Mouse (Mus musculus) brain, embryonic 14.5 days (tissue): ENCODE results near the gene Ube2l3.

Experiments
- CTCF ChIP-seq: fragments of 200-500 bp; IDR thresholded peaks from 2 replicates; pipeline ENCODE4 v1.5.1; 2012; ENCODE audit warnings: inconsistent platforms, mild to moderate bottlenecking, moderate library complexity, borderline replicate concordance; ENCODE audit not compliant: insufficient read depth, insufficient read length; ENCODE audit errors: extremely low read depth
- POLR2A ChIP-seq: fragments of 200-500 bp; IDR thresholded peaks from 2 replicates; pipeline ENCODE4 v1.6.1; 2012; ENCODE audit warnings: mild to moderate bottlenecking, inconsistent platforms, borderline replicate concordance; ENCODE audit not compliant: poor library complexity, insufficient read depth, insufficient read length, severe bottlenecking; ENCODE audit errors: extremely low read depth

DNA sequence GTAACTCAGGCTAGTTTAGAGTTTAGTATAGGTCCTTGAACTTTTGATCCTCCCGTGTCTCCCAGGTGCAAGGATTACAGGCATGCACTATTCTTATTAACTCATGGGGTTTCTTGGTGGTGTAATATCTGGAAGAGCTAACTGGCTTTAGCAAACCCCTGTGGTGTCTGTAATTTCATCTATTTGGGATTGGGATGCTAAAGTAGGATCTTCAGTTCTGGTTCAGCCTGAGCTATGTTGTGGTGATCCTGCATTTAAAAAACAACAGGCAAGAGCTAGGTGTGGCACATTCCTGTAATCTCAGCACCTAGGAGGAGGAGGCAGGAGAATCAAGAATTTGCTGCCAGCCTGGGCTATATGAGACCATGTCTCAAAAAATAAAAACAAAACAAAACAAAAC is 42.5 kb upstream of the Ube2l3 start:
- TF ChIP-seq CTCF (no peak), POLR2A (no peak)
